Mouse (Mus musculus) left cerebral cortex, adult 9 months (tissue): ENCODE measurements around the gene Fam83d.
A peak's percentile ranks its signal among the peaks of the same experiment; 100 is the strongest.
"Not testable (repeated sequence)": the region's sequence is repeated elsewhere in the genome, so short reads cannot be mapped to it uniquely, and the experiment has no call there.

Experiments
- DNase-seq, 2 experiments: peaks; one replicate each; pipeline ENCODE4 v3.0.0; 2022; ENCODE audit warnings: low spot score in 2 of 2

Fam83d gene

DNA sequence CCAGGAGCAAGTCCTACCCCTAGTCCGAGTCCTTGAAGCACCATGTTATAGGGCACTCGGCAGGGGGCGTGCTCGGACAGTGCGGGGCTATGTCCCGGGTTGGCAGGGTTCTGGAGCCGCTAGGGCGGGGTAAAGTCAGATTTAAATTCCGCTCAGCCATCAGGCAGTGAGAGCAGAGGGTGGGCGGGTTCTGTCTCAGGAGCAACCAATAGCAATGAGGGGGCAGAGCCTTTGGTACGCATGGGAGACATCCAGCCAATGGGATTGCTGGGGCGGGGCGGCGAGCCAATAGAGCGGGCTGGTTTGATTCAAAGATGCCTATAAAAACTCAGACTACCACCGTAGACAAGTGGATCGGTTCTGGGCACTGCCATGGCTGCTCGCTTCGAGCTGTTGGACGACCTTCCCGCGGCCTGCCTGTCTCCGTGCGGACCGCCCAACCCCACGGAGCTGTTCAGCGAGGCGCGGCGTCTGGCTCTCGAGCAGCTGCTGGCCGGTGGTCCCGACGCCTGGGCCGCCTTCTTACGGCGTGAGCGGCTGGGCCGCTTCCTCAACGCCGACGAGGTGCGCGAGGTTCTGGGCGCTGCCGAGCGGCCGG is at the start of gene Fam83d:
Gene Fam83d, plus strand, starts transcription at position 352 of the 598 bp plus-strand sequence.
- peak; percentile 89 to 96 for DNase-seq

DNA sequence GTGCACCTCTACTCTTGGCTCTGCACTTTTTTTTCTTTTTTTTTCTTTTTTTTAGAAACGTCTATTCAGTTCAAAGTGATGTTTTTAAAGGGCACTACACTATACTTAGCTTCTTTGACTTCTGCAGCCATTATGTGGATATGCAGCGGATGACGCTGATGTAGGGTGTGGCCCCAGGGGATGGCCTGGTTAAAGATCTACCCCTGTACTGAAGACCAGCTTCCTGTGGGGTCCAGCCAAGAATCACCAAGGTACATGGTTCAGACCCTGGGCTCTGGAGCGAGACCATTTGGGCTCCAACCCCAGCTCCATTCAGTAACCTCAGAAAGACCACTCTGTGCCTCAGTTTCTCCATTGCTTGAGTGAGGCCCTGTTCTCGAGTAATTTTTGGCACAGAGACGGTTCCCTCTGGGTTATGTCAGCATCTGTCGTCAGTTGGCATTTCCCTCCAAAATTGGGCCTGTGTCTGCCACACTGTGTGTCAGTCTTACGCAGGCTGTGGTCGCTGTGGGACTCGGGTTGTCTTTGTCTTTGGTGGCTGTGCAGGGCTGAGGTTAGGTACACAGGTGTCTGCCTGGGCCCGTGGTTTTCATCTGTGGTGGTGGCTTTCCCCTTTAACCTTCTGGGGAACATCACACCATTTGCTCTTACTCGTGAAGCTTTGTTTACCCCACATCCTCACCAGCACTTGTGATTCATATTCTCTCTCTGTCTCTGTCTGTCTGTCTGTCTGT is 48.9 kb upstream of the Fam83d start:
- DNase-seq: no peak

DNA sequence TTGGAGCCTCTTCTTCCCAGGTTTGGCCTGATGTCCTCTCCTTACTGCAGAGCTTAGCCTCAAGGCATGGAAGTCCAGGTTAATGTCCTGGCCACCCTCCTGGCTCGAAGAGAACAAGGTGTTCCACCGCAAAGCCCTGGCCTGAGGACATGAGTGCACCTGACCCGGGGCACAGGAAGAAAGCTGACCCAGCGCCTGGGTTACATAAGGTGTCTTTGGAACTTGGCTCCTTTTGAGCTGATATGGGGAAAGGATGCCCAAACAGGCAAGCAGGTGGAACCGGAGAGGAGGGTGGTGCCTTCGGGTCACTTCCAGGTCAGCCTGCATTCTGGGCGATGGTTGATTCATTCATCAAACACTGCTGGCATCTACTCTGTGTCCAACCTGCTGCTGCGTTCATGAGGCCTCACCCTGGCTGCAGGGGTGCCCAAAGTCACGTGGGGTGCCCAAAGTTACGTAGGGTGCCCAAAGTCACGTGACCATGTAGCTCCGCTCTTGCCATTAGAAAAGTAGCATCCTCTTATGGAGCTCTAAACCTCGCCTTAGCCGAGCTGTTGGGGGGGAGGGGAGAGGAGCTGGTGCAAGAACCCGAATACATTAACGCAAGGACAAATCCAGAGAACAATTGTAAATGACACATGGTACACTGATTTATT is 47.0 kb upstream of the Fam83d start:
- no peak for DNase-seq

DNA sequence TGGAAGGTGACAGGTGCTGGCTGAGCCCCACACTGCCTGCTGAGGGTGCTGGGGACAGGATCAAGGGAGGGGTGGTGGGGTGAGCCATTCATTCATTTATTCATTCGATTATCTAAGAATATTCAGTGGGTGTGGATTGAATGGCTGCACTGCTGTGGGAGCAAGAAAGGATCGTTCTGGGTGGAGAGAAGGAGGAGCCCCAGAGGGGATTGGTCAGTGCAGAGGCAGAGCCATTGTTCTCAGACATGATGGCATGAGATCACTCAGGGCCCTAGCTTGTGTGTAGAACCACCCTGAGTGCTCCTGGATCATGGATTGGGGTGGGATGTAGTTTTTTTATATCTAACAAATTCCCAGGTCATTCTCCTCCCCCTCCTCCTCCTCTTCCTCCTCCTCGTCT is 46.4 kb upstream of the Fam83d start:
- DNase-seq: no peak

DNA sequence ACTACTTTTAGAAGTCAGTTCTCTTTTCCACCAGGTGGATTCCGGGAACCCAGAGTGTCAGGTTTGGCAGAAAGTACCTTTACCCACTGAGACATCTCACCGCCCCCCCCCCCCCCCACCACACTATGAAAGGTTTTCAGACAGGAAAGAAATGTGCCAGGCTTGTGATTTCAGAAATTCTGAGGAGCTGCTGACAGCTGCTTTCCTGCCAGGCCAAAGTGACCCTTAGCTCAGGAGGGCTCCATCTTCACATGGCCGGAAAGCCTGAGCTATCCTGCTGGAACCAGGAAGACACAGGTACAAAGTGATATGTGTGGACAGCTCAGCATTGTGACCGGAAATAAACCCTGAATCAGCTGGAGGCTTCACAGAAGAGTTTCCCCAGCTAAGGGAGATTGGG is 45.8 kb upstream of the Fam83d start:
- no peak for DNase-seq

DNA sequence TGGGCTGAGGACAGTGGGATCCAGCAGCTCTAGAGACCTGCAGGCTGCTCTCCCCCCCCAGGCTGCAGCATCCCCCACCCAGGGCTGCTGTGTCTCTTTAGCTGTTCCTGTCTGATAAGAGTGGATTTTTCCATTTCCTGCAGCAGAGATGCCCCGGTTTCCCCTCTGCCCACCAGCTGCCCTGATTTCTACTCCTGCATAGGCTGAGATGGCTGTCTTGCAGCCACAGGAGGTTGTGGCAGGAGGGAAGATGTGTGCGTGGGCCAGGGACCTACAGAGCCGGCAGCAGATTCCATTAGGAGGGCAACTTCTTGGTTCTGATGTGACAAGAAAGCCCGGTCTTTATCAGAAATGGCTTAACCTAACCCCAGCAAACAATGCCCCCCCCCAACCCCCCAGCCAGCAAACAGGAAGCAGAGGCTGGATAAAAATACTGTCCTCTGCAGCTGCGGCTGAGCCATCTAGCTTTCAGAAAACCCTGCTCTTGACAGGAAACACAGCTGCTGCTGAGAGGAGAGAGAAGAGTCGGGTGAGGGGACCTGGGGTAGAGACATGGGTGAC is 44.8 kb upstream of the Fam83d start:
- DNase-seq: no peak

DNA sequence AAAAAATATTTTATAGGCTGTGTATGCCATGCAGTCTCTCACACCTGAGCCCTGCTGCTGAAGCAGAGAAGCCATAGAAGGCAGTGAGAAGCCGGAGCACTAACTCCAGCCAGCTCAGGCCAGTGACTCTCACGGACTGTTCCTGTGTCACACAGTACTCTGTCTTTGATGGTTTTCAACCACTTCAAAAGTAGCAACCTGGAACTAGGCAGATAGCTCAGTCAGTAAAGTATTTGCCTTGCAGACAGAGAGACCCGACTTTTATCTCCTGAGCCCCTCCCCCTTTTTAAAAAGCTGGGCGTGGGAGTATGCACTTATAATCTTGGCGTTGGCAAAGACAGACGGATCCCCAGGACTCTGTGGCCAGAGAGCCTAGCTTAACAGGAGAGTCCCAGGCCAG is 44.1 kb upstream of the Fam83d start:
- no peak for DNase-seq

DNA sequence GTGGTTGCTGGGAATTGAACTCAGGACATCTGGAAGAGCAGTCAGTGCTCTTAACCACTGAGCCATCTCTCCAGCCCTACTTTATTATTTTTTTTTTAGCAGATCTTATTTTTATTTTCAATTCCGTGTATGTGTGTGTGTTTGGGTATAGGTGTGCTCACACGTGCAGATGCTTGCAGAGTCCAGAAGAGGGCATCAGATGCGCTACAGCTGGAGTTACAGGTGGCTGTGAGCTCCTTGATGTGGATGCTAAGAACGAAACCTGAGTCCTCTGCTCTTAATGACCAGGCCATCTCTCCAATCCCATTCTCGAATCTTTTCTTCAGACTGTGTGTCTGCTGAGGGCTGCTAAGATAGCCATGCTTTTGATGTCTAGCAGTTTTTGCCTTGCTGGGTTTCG is 41.6 kb upstream of the Fam83d start:
- DNase-seq: no peak

DNA sequence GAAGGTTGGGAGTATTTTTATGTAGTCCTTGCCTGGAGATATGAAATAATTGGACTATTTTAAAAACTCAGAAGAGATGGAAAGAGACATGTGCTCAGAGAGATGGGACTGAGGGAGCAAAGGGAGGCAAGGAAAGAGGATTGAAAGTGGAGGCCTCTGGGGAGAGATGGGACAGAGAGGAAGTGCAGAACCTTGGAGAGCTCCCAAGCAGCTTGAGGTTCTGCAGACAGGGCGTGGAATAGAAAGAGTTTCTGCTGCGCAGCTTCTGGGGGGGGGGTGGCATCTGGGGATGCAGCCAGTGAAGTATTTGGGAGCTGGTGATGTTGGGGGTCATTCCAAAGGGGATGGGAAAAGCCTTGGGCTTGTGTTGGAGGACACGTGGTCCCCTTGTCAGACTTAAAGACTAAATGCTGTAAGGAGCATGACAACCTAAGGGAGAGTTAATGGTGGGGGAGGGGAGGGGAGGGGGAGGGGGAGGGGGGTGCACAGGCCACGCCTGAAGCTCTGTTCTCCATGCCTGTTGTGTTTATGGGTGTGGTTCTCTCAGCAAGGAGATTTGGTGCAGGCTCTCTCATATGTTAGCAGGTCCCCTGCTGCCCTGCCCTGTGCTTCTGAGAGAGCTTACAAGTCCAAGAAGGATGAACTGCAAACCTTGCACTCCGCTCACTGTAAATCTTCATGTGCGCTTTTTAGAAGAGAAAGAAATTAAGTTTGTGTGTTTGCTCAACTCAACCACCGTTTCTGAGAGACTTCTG is 39.7 kb upstream of the Fam83d start:
- DNase-seq: no peak

DNA sequence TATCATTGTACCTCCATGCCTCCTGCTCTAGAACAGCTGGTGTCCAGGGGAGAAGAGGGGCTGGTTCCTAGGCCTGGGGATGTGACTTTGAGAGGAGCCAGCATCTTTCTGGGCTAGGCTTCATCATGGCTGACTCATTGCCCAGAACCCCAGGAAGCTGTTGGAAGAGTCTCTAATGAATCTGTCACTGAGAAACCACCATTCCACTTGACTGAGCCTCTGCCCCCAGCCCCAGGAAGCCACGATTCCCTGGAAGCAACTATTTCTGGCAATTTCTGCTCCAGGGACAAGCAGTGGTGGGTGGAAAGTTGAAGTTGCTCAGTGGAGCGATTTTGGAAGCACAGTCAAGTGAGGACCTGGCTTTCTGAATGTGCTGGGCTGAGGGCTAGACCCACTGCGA is 37.0 kb upstream of the Fam83d start:
- no peak for DNase-seq

DNA sequence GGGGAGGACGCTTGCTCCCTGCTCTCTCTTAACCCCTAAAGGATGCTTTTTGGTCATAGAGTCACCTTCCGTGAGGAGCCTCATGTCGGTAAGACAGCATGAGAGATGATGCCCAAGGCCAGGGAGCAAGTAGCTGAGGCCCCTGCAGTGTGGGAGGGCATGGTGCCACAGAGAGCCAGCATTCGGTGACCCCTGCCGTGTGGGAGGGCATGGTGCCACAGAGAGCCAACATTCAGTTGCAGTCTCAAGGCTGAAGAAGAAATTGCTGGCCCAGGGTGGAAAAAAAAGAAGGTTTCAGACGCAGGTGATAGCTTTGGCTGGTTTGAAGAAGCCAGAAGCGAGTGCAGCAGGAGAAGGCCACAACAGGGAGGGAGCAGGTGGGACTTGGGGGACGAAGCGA is 35.4 kb upstream of the Fam83d start:
- no peak for DNase-seq

DNA sequence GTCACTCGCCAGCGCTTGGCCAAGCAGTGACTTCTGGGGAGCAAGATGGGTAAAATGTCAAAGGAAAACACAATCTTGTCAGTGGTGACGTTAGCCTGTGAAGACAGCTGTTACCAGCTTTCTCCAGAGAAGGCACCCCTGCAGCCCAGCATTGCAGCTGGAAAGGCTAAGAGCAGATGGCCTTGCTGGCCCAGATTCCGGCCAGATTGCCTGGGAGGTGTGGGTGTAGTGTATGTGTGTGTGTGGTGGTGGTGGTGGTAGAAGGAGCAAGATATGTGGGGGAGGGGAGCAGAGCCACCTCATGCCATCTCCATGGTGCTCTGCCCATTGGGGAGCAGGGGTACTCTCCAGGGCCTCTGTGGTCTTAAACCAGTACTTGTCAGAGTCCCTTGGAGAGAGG is 34.8 kb upstream of the Fam83d start:
- DNase-seq: peak in 1 of 2 experiments; percentile 53

DNA sequence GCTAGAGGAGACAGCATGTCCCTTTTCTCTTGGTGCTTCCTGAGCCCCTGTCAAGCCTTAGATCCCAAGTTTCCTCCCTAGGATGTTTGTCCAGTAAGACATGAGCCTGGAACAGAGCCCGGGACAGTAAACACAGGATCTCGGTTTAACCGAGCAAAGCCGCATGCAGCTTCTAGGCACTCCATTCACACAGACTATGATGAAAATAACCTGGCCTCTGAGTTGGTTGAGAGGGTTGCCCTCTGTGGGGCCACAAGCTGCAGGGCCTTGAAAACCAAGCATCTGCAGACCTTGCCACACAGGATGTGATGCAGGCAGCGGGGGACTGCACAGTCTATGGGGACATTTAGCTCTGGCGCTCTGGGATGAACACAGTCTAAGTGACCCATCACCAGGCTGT is 34.0 kb upstream of the Fam83d start:
- DNase-seq: no peak

DNA sequence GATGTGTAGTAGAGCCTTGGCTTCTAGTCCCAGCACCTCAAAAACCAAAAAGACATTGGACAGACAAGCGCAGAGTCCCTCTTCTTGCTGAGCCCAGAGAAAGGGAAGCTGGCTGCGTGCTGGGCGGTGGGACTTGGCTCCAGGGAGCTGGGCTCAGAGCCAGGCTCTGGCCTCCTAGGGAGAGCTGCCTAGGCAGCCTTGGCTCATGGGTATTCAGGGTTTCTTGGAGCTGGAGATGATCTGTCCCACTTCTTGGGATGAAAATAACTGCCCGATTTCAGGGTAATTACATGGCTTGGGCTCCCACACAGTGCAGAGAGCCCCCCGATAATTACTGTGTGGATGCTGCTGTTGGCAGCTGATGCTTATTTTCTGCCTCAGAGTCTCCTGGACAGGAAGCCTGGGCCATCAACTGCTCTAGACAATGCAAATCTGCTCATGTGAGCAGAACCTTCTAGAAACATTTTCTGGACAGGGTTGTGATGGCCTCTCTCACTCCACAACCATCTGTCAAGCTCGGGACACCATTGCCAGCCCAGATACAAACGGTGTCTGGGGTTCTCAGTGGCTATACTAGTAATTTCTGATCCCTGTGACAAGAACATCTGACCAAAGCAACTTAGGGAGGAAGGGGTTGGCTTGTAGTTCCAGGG is 33.3 kb upstream of the Fam83d start:
- DNase-seq: peak in 1 of 2 experiments; percentile 56

DNA sequence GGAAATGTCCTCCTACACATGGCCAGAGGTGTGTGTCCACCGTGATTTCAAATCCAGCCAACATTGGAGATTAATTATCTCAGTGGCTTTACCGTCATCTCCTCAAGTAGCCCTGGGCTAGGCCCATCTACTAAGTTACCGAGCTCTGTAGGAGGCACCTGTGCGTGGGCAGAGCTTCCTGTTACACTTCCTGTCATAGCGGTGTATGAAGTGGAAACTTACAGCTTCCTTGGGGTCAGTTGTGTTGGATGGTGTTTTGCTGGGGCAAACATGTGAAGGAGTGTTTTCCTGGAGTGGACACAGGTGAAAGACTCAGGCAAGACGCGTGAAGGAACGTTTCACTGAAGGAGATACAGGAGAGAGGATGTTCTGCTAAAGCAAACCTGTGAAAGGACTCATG is 32.6 kb upstream of the Fam83d start:
- DNase-seq: no peak

DNA sequence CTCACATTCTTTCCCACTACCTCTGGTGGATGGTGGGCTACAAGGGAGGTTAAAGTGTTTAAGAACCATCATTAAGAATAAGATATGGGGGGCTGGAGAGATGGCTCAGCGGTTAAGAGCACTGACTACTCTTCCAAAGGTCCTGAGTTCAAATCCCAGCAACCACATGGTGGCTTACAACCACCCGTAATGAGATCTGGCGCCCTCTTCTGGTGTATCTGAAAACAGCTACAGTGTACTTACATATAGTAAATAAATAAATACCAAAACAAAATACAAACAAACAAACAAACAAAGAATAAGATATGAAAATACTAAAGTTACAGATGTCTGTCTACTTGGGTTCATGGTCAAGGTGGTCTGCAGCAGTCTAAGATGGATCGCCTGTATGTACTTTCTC is 31.6 kb upstream of the Fam83d start:
- DNase-seq: not testable (repeated sequence)

DNA sequence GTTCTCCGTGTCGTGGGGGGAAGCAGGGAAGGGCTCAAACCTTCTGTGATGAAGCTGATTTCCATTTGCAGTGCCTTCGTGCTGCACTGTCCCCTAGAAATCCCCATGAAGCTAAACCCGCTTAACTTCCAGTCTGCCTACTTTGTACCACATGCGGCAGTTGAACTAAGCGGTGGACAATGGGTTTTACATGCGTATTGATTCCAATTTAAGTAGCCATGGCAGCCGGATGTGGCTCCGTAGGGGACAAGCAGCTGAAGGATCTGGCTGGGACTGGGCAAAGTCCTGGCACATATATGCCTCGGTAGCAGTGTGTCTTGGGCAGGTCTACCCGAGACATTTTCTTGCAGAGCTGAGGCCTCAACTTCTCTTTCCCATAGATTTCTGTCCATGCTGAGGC is 29.3 kb upstream of the Fam83d start:
- DNase-seq: no peak

DNA sequence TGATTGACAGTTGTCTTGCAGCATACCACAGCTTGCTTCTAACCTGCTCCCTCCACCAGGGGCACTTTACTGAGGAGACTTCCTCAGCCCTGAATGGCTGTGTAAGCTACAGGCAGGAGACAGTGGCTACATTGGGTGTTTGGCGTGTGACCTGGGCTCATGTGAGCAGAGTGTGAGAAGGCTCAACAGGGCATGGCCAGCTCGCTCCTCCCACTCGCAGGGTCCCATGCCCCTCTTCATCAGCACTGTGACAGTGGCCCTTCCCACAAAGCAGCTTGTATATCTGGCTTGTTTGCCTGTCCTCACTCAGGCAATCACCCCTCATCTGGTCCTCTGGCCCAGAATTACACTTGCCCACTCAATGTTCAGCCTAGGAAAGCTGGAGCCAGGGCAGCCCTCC is 28.8 kb upstream of the Fam83d start:
- DNase-seq: no peak

DNA sequence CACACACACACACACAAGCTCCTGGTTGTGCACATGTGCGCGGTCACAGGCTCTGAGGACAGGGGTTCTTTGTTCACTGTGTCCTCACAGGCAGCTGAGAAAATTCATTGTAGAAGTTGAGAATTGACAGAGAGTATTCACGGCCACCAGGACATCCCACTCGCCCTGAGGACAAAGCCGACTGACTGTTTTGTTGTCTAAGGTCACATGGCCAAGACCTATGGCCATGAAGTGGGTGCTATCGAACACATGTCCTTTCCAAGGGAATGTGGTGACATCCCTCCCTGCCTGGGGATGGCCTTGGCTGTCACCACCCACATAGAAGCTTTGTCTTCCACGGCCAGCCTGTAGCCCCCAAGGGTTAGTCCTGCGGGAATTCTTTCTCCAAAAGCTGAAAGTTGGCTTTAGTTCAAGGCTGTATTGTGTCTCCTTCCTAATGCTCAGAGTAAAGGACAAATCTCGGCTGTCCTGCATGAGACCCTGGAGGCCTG is 26.8 kb upstream of the Fam83d start:
- peak; percentile 56 to 59 for DNase-seq

DNA sequence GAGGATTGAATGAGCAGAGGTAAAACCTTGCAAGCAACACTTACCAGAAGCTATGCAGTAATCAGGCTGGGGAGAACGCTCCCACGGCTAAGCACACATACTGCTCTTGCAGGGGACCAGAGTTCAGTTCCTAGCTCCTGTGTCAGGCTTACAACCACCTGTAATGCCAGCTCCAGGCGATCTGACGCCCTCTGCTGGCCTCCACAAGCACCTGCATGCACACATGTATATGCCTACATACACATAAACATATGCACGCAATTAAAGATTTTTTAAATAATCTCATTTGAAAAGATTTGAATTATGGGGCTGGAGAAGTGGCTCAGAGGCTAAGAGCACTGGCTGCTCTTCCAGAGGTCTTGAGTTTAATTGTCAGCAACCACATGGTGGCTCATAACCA is 25.5 kb upstream of the Fam83d start:
- DNase-seq: no peak

DNA sequence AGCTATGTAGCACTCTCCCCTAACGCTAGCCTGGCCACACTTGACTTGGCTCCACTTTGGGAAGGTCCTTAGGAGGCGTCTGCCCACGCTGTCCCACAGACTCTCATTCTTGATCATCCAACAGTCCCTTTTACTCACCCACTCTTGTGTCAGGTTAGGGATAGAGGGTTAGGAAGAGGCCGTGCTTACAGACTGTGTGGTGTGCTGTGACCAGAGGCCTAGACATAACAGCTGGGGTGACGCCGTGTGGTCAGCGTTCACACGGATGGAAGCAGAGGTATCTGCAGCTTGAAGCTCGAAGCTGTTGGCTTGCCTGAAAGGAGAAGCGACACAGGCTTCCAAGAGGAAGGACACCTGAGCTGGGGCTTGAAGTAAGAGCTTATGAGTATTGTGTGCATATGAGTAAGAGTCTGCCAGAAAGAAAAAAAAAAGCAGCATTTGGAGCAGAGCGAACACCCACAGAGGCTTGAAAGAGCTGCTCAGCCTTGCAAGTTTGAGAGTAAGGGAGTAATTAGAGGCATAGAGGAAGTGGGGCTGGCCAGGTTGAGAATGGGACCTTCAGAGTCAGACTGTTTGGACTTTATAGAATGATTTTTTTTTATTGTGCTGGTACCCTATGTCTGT is 24.3 kb upstream of the Fam83d start:
- no peak for DNase-seq
